Mouse (Mus musculus) embryo, embryonic 9.5 days (tissue): Measurements from ENCODE around the gene Tdrd3.

Source experiments
- DNase-seq: peaks from one replicate; pipeline ENCODE4 v3.0.0-alpha.2; 2017; ENCODE audit errors: extremely low spot score

Gene Tdrd3

DNA sequence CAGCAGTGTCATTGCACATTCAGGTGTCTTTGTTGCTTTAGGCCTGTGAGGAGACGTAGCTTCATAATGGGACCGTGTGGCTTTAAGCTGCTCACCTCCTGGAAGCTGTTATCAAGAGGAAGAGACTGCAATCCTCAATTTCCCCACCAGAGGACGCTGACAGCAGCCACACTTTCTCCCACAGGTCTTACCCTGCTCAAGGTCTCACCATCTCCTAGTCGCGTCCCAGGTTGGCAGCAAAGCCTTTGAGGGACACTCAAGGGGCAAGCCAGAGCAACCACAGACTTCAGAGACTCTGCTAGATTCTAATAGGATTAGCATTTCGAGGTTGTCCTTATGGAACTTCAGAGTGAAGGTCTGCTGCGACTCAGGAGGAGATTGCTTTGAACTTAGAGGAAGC lies 149.8 kb downstream of the Tdrd3 start:
- peak; percentile 32 for DNase-seq

DNA sequence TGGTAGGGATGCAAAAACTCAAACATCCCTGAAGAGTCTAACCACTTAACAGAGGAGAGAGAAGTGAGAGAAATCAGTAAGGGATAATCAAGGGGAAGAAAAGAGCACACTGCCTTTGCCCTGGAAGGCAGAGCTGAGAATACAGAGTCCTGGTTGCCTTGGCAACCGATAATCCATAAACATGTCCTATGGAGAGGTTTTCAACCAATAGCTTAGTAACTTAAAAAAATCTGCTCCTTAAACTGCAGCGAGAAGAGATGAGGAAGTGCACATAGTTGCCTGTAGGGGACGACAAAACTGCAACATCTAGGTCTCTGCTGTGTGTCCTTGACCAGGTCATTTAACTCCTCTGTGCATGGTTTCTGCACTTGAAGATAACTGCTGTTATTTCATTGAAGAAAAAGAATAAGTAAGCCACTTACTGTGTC lies 150.6 kb downstream of the Tdrd3 start:
- no peak for DNase-seq

DNA sequence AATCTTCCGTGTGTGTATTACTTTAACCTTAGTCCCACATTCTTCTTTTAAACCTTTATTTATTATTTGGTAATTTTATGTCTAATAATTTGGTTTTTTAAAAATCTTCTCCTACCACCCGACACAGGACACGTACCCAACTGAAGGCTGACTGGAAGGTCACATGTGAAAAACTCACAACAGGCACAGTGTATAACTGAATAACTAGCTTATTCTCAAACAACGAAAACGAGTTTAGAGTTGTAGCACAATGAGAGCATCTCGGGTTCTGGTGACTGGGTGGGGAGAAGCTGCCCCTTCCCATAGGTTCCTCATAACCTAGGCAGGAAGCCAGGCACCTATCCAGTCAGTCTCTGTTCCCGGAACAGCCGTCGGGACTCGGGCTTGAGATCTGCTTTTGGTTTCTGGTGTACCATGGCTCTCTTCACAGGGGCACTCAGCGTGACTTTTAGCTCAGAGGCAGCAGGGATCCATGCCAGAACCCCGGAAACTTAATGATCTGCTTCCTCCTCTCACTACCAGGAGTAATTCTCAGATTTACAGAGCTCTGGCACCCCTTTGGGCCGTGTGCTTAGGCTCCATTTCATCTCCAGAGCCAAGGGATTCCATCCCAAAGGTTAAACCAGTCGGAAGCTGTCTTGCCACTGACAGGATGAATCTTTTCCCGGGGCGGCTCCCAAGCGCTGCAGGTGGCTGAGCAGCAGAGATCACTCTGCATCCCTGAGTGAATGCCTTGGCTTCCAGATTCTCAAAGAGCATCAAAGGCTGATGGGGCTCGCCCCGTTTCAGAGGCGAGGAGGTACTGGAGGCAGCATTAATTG lies 151.4 kb downstream of the Tdrd3 start:
- DNase-seq, result peak; percentile 16

DNA sequence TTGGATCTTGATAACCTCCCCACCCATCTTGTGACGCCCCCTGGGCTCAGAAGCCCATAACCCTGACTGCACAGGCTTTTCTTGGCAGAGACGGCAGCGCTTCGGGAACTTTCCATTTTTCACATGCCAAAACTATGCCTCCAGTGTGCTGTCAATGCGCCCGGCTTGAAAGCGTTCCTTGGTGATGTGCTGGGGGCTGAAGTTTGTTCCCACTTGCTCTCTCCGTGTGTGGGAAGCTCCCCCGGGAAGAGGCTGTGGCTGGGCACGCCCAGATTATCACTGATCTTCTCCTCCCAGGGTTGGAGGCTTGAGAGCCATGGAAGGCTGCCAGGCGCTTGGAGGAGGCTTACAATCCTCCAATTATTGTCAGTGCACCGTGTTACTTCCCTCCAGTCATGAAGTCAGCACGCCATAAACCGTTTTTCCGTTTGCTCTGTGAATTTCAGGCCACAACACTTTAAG lies 152.0 kb downstream of the Tdrd3 start:
- DNase-seq, result peak; percentile 17

DNA sequence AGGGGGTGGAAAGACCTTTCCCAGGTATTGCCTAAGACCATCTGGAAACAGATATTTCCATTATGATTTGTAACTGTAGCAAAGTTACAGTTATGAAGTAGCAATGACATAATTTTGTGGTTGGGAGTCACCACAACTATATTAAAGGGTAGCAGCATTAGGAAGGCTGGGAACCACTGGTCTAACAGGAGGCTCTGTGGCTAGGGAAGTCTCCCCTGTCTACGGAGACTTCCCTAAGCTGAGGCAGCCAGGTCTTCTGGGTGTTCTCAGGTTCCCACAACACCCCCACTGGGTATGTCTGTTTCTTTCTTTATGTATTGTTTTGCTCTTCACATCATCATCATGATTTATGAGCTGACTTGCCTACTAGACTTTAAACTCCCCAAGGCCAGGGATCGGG lies 153.0 kb downstream of the Tdrd3 start:
- no peak for DNase-seq

DNA sequence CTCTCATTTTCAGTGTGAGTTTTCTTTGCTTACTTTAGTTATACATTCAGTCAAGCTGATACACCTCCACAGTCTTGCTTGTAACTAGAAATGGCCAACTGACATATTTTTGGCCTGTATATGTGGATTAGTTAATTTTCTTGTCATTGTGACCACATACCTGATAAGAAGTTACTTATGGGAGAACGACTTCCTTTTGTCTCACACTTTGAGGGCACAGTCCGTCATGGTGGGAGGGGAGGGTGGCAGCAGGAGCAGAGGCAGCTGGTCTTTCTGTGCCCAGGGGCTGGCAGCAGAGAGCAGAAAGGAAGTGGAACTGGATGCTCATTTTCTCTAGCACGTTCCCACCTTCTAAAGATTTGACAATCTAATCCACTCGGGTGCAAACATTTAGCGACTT lies 156.0 kb downstream of the Tdrd3 start:
- no peak for DNase-seq

DNA sequence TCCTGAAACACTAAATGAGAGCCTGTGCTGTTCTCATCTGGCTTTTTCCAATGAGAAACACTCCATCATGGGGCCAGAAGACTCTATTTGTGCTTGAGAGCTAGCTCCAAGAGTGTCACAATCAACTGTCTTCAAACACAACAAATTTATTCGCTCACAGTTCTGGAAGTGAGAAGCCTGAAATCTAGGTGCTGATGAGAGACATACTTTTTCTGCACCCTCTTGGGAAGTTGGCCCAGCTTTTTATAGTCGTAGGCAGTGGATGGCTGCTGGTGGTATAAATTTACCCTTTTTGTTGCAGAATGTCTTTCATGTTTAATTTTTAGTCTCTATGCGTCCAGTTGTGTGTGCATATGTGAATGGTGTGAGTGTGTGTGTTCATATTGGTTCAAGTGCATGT lies 166.2 kb downstream of the Tdrd3 start:
- DNase-seq, result no peak
